Mouse (Mus musculus) myocyte (in vitro differentiated cells): ENCODE measurements around the gene Rrm2. TPM values are rescaled to one million over a fixed set of nuclear protein-coding genes. Genes with fewer than 3 reads are reported as not detected.

Experiments
- H3K27me3 ChIP-seq: one replicate; pipeline ENCODE4 v1.6.1; 2011; ENCODE audit not compliant: control insufficient read depth, insufficient read depth, insufficient read length
- H3K36me3 ChIP-seq: one replicate; pipeline ENCODE4 v1.6.1; 2011; ENCODE audit not compliant: control insufficient read depth, insufficient read depth
- H3K4me2 ChIP-seq: one replicate; pipeline ENCODE4 v1.6.1; 2011; ENCODE audit warnings: low read depth, control low read depth
- H3K4me3 ChIP-seq: one replicate; pipeline ENCODE4 v1.5.1; 2011; ENCODE audit warnings: mild to moderate bottlenecking, control low read depth, moderate library complexity
- H3K79me2 ChIP-seq: one replicate; pipeline ENCODE4 v1.6.1; 2011; ENCODE audit not compliant: control insufficient read depth, insufficient read depth
- H3ac ChIP-seq: one replicate; pipeline ENCODE4 v1.6.1; 2011; ENCODE audit not compliant: control insufficient read depth, insufficient read length
- CEBPB ChIP-seq: IDR thresholded peaks from 2 replicates; pipeline ENCODE4 v1.6.1; 2011; ENCODE audit warnings: mild to moderate bottlenecking, moderate library complexity; ENCODE audit not compliant: poor library complexity, insufficient read depth, severe bottlenecking
- E2F4 ChIP-seq: IDR thresholded peaks from one replicate; pipeline ENCODE4 v1.6.1; 2011; ENCODE audit warnings: mild to moderate bottlenecking, control low read depth, moderate library complexity; ENCODE audit not compliant: insufficient read depth
- MAX ChIP-seq: IDR thresholded peaks from one replicate; pipeline ENCODE4 v1.6.1; 2011; ENCODE audit warnings: low read depth, mild to moderate bottlenecking, control low read depth
- MYOD1 ChIP-seq, 3 experiments: IDR thresholded peaks; one replicate each; pipeline ENCODE4 v1.6.1; 2011; ENCODE audit warnings: control low read depth in 2 of 3, low read depth in 2 of 3, mild to moderate bottlenecking in 2 of 3, moderate library complexity in 1 of 3; ENCODE audit not compliant: insufficient read length in 2 of 3, control insufficient read depth in 1 of 3
- MYOG ChIP-seq, 3 experiments: IDR thresholded peaks; one replicate each; pipeline ENCODE4 v1.6.1; 2011; ENCODE audit warnings: control low read depth in 2 of 3, low read depth in 2 of 3, mild to moderate bottlenecking in 2 of 3; ENCODE audit not compliant: insufficient read length in 2 of 3, control insufficient read depth in 1 of 3, insufficient read depth in 1 of 3
- POLR2A ChIP-seq: IDR thresholded peaks from one replicate; pipeline ENCODE4 v1.6.1; 2011; ENCODE audit warnings: low read depth, mild to moderate bottlenecking, control low read depth, moderate library complexity; ENCODE audit not compliant: insufficient read length
- POLR2AphosphoS2 ChIP-seq: IDR thresholded peaks from one replicate; pipeline ENCODE4 v1.6.1; 2011; ENCODE audit warnings: low read depth, control low read depth; ENCODE audit not compliant: insufficient read length
- REST ChIP-seq: IDR thresholded peaks from one replicate; pipeline ENCODE4 v1.6.1; 2011; ENCODE audit warnings: mild to moderate bottlenecking, control low read depth, moderate library complexity; ENCODE audit not compliant: insufficient read depth, insufficient read length
- SRF ChIP-seq: IDR thresholded peaks from one replicate; pipeline ENCODE4 v1.6.1; 2011; ENCODE audit warnings: low read depth; ENCODE audit not compliant: control insufficient read depth, insufficient read length
- TCF12 ChIP-seq: IDR thresholded peaks from one replicate; pipeline ENCODE4 v1.6.1; 2011; ENCODE audit warnings: mild to moderate bottlenecking, control low read depth; ENCODE audit not compliant: poor library complexity, insufficient read depth, severe bottlenecking
- TCF3 ChIP-seq: IDR thresholded peaks from one replicate; pipeline ENCODE4 v1.6.1; 2011; ENCODE audit warnings: low read depth, control low read depth; ENCODE audit not compliant: insufficient read length
- USF1 ChIP-seq: IDR thresholded peaks from one replicate; pipeline ENCODE4 v1.6.1; 2011; ENCODE audit warnings: low read depth, mild to moderate bottlenecking, control low read depth, moderate library complexity
- polyA plus RNA-seq: library from polyadenylated mRNA; unstranded; fragments of >200 nt; fragmentation: generic; extraction: Trizol; gene quantifications from one replicate; pipeline ENCODE4 v1.2.1, GENCODE M21; 2012; ENCODE audit warnings: missing spikeins

Rrm2 gene
- polyA plus RNA-seq, 1 experiment = 73.0 TPM

- peak overlapping the region; percentile 99 for H3K4me2 ChIP-seq
- peaks cover 11% of the 10 kb centered on the region for H3K36me3 ChIP-seq
- no peaks in the 10 kb centered on the region for H3K27me3 ChIP-seq
- H3ac ChIP-seq = no peak overlapping the region
- H3K4me3 ChIP-seq = peak overlapping the region; percentile 47
- TF ChIP-seq MYOG (IDR thresholded peaks at IDR 0.05; ENCODE audit: control insufficient read depth in 1 of 3, insufficient read depth in 1 of 3, insufficient read length in 2 of 3, low read depth in 2 of 3) = no peak
- TF ChIP-seq CEBPB = peak; percentile 51; the same call in 1 of the 2 replicates
- no peak for TF ChIP-seq E2F4
- TF ChIP-seq MYOD1 (IDR thresholded peaks at IDR 0.05; ENCODE audit: control insufficient read depth in 1 of 3, insufficient read length in 2 of 3, low read depth in 2 of 3) = no peak
- TF ChIP-seq POLR2A = peak; percentile 23
- no peak for TF ChIP-seq REST
- TF ChIP-seq POLR2AphosphoS2 = no peak
- TF ChIP-seq TCF3 = no peak
- no peak for TF ChIP-seq MAX
- TF ChIP-seq TCF12 = no peak
- TF ChIP-seq USF1 = no peak
- no peak for TF ChIP-seq SRF
- peaks cover 21% of the 10 kb centered on the region for H3K79me2 ChIP-seq
Measured at GRCm38 (mm10) chr12:24709831-24710508, 1.9 kb downstream of the Rrm2 start.

- Histone ChIP-seq H3K4me3 (peak overlapping the region; percentile 47), H3K4me2 (peak overlapping the region; percentile 99), H3K27me3 (no peaks in the 10 kb centered on the region), H3K36me3 (peaks cover 11% of the 10 kb centered on the region), H3ac (no peak overlapping the region), H3K79me2 (peaks cover 21% of the 10 kb centered on the region)
- TF ChIP-seq E2F4 (no peak), MYOG (IDR thresholded peaks at IDR 0.05; ENCODE audit: control insufficient read depth in 1 of 3, insufficient read depth in 1 of 3, insufficient read length in 2 of 3, low read depth in 2 of 3) (no peak), POLR2A (no peak)
Measured at GRCm38 (mm10) chr12:24710672-24711071, 2.6 kb downstream of the Rrm2 start.

- Histone ChIP-seq H3ac (no peak overlapping the region), H3K79me2 (peaks cover 21% of the 10 kb centered on the region), H3K4me3 (no peak overlapping the region), H3K36me3 (peaks cover 11% of the 10 kb centered on the region), H3K27me3 (no peaks in the 10 kb centered on the region), H3K4me2 (no peak overlapping the region)
- TF ChIP-seq REST (no peak), MYOG (IDR thresholded peaks at IDR 0.05; ENCODE audit: control insufficient read depth in 1 of 3, insufficient read depth in 1 of 3, insufficient read length in 2 of 3, low read depth in 2 of 3) (no peak), SRF (no peak), E2F4 (no peak), POLR2A (no peak), MYOD1 (IDR thresholded peaks at IDR 0.05; ENCODE audit: control insufficient read depth in 1 of 3, insufficient read length in 2 of 3, low read depth in 2 of 3) (no peak), CEBPB (no peak), POLR2AphosphoS2 (no peak), TCF3 (no peak), TCF12 (no peak), MAX (no peak), USF1 (no peak)
Measured at GRCm38 (mm10) chr12:24712396-24712795, 4.4 kb downstream of the Rrm2 start.

GRCm38 (mm10) chr12:24714579-24715255 is 6.7 kb downstream of the Rrm2 start:
- Histone ChIP-seq H3ac (no peak overlapping the region), H3K27me3 (no peaks in the 10 kb centered on the region), H3K36me3 (peaks cover 11% of the 10 kb centered on the region), H3K79me2 (peaks cover 9% of the 10 kb centered on the region), H3K4me2 (no peak overlapping the region), H3K4me3 (no peak overlapping the region)
- TF ChIP-seq POLR2AphosphoS2 = peak; percentile 11
- no peak for TF ChIP-seq POLR2A

- H3K4me3 ChIP-seq = no peak overlapping the region
- no peak overlapping the region for H3K4me2 ChIP-seq
- H3K27me3 ChIP-seq = no peaks in the 10 kb centered on the region
- peaks cover 11% of the 10 kb centered on the region for H3K36me3 ChIP-seq
- TF ChIP-seq POLR2A = no peak
- TF ChIP-seq TCF12 = no peak
- no peak for TF ChIP-seq MYOG (IDR thresholded peaks at IDR 0.05; ENCODE audit: control insufficient read depth in 1 of 3, insufficient read depth in 1 of 3, insufficient read length in 2 of 3, low read depth in 2 of 3)
- TF ChIP-seq E2F4 = no peak
- TF ChIP-seq POLR2AphosphoS2 = no peak
- no peak for TF ChIP-seq REST
- TF ChIP-seq USF1 = no peak
- TF ChIP-seq MYOD1 (IDR thresholded peaks at IDR 0.05; ENCODE audit: control insufficient read depth in 1 of 3, insufficient read length in 2 of 3, low read depth in 2 of 3) = no peak
- TF ChIP-seq CEBPB = no peak
- TF ChIP-seq MAX = no peak
- no peak for TF ChIP-seq TCF3
- TF ChIP-seq SRF = no peak
- peaks cover 8% of the 10 kb centered on the region for H3K79me2 ChIP-seq
- no peak overlapping the region for H3ac ChIP-seq
Measured at GRCm38 (mm10) chr12:24715268-24715896, 7.3 kb downstream of the Rrm2 start.
